Mouse (Mus musculus): ENCODE results near the gene Serpinb9. TPM values are rescaled to one million over a fixed set of nuclear protein-coding genes. Genes with fewer than 3 reads are reported as not detected.
"Not testable (repeated sequence)": the region's sequence is repeated elsewhere in the genome, so short reads cannot be mapped to it uniquely, and the experiment has no call there.

The Serpinb9 gene
- total RNA-seq, 2 experiments from 2014 or later, result 5.4 TPM

- TF ChIP-seq CTCF (conservative IDR thresholded peaks at IDR 0.05), result no peak
- DNase-seq (ENCODE audit: low spot score in 2 of 2), result no peak
- H3K27ac ChIP-seq, result no peak overlapping the region
- H3K4me3 ChIP-seq, result no peak overlapping the region
Measured at GRCm38 (mm10) chr13:33006555-33006954, 3.5 kb downstream of the Serpinb9 start.

DNA sequence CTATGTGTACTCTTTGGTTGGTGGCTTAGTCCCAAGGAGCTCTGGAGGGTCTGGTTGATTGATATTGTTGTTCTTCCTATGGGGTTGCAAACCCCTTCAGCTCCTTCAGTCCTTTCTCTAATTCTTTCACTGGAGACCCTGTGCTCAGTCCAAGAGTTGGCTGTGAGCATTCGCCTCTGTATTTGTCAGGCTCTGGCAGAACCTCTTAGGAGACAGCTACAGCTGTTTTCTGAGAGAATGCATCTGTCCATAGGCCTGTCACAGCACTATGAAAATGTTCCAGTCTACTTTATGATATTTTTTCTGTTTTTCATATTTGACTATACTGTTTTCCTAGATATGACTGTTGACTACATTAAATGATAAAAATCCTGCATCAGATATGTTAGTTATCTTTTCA lies 9.3 kb downstream of the Serpinb9 start:
- no peak for DNase-seq (ENCODE audit: low spot score in 2 of 2)
- Histone ChIP-seq H3K27ac (no peak overlapping the region), H3K4me3 (no peak overlapping the region)
- no peak for TF ChIP-seq CTCF (conservative IDR thresholded peaks at IDR 0.05)

DNA sequence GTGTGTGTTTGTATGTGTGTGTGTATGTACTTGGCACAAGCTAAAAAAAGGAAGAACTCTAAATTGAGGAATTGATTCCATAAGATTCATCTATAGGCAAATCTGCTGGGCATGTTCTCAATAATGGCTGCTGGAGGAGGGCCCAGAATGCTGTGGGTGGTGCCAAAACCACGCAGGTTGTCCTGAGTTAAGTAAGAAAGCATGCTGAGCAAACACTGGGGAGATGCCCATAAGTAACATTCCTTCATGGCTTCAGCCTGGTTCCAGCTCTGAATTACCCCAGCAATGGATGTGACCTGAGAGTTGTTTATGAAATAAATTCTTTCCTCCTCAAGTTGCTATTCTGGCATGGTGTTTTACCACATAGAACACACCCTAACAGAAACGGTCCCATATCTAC lies 10.2 kb downstream of the Serpinb9 start:
- TF ChIP-seq CTCF (conservative IDR thresholded peaks at IDR 0.05), result no peak
- Histone ChIP-seq H3K27ac (no peak overlapping the region), H3K4me3 (no peak overlapping the region)
- no peak for DNase-seq (ENCODE audit: low spot score in 2 of 2)

GRCm38 (mm10) chr13:33022371-33022770 lies 19.3 kb downstream of the Serpinb9 start:
- DNase-seq (ENCODE audit: low spot score in 2 of 2), result no peak
- H3K27ac ChIP-seq, result no peak overlapping the region
- H3K4me3 ChIP-seq, result no peak overlapping the region
- TF ChIP-seq CTCF (conservative IDR thresholded peaks at IDR 0.05), result no peak

DNA sequence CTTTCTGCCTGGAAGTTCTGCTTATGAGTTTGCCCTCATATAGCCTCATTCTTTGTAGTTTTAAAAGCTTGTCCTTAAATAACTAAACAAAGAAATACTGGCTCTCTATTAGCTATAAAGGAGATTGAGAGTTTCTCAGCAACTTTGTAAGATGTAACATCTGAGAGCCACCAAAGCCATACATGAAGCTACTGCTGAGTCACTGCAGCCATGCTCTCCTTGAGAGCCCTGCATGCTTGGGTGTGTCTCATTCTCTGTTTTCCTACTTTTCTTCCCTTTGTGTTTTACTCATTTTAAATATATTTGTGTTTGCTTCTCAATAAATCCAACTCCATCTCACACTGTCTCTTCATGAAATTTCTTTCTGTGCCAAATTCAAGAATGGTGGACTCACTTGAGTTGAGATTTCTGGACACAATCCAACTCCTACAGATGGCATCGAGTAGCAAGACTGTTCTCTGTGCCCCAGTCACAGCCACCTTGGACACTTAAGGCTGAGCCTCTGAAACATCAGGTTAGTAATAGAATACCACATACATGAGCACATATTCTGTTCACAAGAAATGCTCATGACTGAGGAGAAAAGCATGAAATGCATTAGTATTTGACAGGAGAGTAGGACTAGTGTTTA lies 23.5 kb downstream of the Serpinb9 start:
- H3K27ac ChIP-seq, result no peak overlapping the region
- H3K4me3 ChIP-seq, result no peak overlapping the region
- DNase-seq (ENCODE audit: low spot score in 2 of 2), result no peak
- TF ChIP-seq CTCF (conservative IDR thresholded peaks at IDR 0.05), result no peak

- no peak within 1 kb of the TSS for H3K4me3 ChIP-seq
- TF ChIP-seq CTCF (conservative IDR thresholded peaks at IDR 0.05), result no peak
Measured at GRCm38 (mm10) chr13:33027244-33027643, 24.2 kb downstream of the Serpinb9 start, which contains the start of gene Serpinb9b. TSS of gene Serpinb9b (plus strand) at chr13:33027416.

DNA sequence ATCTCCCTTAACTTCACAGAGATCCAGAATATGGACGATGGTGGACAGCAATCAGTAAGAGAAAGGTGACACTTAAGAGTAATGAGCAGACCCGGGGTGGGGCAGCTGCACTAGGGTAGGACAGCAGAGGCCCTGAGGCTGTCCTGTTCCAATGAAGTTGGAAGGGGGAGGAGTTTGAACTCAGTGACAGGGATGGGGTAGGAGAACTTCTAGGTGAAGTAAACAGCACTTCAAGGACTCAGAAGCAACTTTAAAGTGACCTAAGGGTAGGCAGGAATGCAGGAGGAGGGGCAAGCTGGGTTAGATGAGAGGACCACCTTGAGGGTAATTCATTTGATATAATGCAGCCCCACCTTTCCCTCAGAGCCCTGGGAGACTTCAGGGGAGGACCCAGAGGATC lies 25.1 kb downstream of the Serpinb9 start:
- no peak overlapping the region for H3K27ac ChIP-seq
- DNase-seq (ENCODE audit: low spot score in 2 of 2), result no peak
- no peak for TF ChIP-seq CTCF (conservative IDR thresholded peaks at IDR 0.05)
- H3K4me3 ChIP-seq, result no peak overlapping the region

More at GRCm38 (mm10) chr13:33027244-33027643, 24.2 kb downstream of the Serpinb9 start, which contains the start of gene Serpinb9b:
- DNase-seq (ENCODE audit: low spot score in 2 of 2), result no peak
- H3K27ac ChIP-seq, result no peak within 1 kb of the TSS

- Histone ChIP-seq H3K27ac (no peak overlapping the region), H3K4me3 (no peak overlapping the region)
- no peak for DNase-seq (ENCODE audit: low spot score in 2 of 2)
- no peak for TF ChIP-seq CTCF (conservative IDR thresholded peaks at IDR 0.05)
Measured at GRCm38 (mm10) chr13:33028550-33028949, 25.5 kb downstream of the Serpinb9 start.

- not testable (repeated sequence) for H3K27ac ChIP-seq; H3K4me3 ChIP-seq; DNase-seq (ENCODE audit: low spot score in 2 of 2)
Measured at GRCm38 (mm10) chr13:33029478-33029877, 26.4 kb downstream of the Serpinb9 start.

- H3K27ac ChIP-seq, result no peak overlapping the region
- TF ChIP-seq CTCF (conservative IDR thresholded peaks at IDR 0.05), result no peak
- no peak for DNase-seq (ENCODE audit: low spot score in 2 of 2)
Measured at GRCm38 (mm10) chr13:33030281-33030680, 27.2 kb downstream of the Serpinb9 start.

GRCm38 (mm10) chr13:33035506-33035905 lies 32.5 kb downstream of the Serpinb9 start:
- H3K27ac ChIP-seq, result no peak overlapping the region

More at GRCm38 (mm10) chr13:33030281-33030680, 27.2 kb downstream of the Serpinb9 start:
- H3K4me3 ChIP-seq, result no peak overlapping the region

DNA sequence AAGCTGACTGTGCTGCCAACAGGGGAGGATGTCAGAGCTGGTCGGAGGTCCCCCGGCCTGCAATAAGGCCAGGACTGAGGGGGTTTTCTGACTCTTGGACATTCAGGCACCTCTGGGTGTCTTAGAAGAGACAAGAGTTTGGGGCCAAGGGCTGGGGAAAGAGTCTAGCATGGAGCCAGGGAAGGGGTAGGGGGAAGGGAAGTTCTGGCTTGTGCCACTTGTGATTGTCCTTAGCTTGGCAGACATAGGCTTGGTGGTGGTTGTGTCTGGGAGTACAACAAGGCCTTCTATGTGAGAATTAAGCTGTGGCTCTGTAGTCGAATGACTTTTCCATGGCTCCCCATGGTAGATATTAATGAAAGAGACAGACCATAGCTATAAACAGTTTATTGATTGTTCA lies 40.5 kb downstream of the Serpinb9 start:
- DNase-seq (ENCODE audit: low spot score in 2 of 2), result no peak
- no peak overlapping the region for H3K4me3 ChIP-seq
- no peak for TF ChIP-seq CTCF (conservative IDR thresholded peaks at IDR 0.05)
- H3K27ac ChIP-seq, result no peak overlapping the region

More at GRCm38 (mm10) chr13:33035506-33035905, 32.5 kb downstream of the Serpinb9 start:
- TF ChIP-seq CTCF (conservative IDR thresholded peaks at IDR 0.05), result no peak
- no peak overlapping the region for H3K4me3 ChIP-seq
- no peak for DNase-seq (ENCODE audit: low spot score in 2 of 2)

GRCm38 (mm10) chr13:33047234-33047633 lies 44.2 kb downstream of the Serpinb9 start:
- no peak for TF ChIP-seq CTCF (conservative IDR thresholded peaks at IDR 0.05)
- H3K27ac ChIP-seq, result no peak overlapping the region
- no peak overlapping the region for H3K4me3 ChIP-seq
- DNase-seq (ENCODE audit: low spot score in 2 of 2), result no peak

- DNase-seq (ENCODE audit: low spot score in 2 of 2), result no peak
- no peak overlapping the region for H3K4me3 ChIP-seq
- no peak for TF ChIP-seq CTCF (conservative IDR thresholded peaks at IDR 0.05)
- H3K27ac ChIP-seq, result no peak overlapping the region
Measured at GRCm38 (mm10) chr13:33048187-33048586, 45.1 kb downstream of the Serpinb9 start.

Data from layer of hippocampus, adult 2 months (tissue).